Mouse (Mus musculus) mature B cell (primary cell): ENCODE data around the gene Slain2.

Experiments used
- in situ Hi-C: fragments of 300-500 bp; cut with MboI; formaldehyde crosslinking; loops from 2 replicates; pipeline ENCODE4 v1.14.3; 2019

Slain2 gene

DNA sequence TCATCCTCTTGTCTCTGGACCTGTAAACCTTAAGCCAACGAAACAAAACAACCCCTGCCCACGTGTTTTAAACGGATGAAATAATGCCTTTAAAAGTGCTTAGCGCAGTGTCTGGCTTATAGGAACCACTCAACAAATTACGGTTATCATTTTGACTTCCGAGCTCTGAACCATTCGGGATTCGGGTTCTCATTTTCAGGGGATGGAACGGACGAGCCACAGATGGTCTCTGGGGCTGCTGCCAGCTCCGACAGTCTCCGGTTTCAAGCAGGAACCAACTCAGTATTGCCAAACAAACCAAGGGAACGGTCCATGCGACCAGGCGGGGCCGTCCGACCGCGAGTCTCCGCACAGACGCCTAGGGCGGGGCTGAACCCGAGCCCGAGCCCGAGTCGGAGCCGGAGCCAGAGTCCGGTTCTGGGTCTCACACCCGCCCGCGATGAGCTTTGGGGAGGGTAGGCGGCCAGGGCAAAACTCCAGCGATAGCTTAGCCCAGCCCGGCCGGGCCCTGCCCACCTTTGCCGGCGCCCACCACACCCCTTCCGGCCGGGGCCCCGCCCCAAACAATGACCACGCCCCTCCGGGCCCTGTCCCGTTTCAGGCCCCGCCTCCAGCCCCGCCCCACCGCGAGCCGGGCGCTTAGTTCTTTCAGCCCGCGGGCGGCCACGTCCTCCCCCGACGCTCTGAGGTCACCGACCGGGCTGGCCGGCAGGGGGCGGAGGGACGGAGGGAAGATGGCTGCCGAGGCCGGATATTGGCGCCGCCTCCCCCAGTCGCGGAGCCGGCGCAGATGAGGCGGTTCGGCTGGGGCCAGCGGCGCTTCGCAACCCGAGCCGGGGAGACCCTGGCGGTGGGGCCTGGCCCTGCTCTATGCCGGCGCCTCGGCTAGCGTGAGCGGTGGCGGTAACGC lies at the start of gene Slain2:
Slain2 (plus strand) TSS at position 657 of the 910 bp plus-strand sequence.
- in situ Hi-C loops: no loop called here

DNA sequence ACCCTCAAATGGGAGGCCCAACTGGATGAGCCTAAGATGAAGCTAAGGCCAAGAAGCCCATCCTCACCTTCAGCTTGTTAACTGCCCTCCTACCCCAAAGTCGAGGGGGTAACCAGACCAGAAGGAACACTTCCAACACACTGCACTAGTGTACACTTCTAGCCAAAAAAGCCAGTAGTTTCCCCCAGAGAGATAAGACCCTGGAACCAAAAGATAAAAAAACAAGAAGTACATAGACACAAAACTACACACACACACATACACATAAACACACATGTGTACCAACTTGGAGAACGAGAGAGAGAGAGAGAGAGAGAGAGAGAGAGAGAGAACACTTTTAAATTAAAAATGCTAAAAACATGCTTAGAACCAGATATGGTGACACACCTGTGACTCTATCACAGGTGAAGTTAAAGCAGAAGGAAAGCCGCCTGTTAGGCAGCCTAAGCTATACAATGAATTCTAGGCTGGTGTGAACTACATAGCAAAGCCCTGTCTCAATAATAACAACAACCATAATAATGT lies 49.4 kb upstream of the Slain2 start:
- in situ Hi-C loops: no loop called here

DNA sequence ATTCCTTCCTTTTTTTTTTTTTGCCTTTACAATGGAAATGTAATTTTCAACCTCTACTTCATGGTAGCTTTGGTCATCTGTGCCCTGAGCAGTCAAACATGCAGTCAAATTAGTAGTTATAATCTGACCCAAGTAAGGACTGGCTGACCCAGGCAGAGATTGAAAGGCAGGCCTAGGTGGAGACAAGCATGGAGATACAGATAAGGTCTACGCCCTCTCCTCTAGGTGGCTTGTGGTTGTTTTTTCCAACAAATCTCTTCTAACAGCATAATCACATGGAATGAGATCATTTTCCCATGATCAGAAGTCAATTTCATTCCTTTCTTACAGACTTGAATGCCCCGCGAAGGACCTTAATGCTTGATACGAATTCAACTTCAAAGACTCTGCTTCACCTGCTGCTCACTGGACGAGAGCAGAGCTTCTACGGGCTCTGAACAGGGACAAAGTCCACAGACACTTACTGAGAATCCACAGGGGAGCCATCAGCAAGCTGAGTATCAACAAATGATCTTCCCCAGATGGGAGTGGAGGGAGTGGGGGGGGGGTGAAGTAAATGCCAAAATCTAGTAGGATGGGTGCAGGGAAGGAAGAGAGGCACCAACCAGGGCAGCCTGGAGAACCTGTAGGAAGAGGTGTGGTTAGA lies 47.7 kb upstream of the Slain2 start:
- in situ Hi-C loops: no loop called here

DNA sequence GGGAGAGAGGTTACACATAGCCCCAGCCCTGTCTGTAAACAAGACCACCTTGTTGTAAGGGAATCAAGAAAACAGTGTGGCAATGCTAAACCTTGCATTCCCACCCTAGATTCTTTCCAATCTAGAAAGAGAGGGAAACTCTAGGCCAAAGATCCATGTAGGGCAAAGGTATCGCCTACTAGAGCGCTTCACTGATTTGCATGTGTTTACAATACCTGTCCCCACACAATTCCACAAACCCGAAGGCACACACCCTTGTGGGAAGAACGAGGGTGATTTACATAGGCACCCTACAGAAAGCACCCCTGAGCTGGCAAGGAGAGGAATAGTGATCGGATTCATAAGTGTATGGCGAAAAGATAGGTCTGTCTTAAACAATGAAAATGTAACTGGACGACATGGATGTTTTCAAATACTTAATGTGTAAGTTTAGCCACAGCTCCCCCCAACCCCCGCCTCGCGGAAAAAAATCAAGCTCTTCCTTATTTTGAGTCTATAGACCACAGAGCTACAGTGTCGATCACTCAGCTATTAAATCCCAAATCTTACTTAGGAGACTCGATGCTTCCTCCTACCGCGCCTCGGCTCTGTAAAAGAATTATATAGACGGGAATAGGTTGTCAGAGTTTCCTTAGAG lies 47.0 kb upstream of the Slain2 start:
- in situ Hi-C loops: no loop called here

DNA sequence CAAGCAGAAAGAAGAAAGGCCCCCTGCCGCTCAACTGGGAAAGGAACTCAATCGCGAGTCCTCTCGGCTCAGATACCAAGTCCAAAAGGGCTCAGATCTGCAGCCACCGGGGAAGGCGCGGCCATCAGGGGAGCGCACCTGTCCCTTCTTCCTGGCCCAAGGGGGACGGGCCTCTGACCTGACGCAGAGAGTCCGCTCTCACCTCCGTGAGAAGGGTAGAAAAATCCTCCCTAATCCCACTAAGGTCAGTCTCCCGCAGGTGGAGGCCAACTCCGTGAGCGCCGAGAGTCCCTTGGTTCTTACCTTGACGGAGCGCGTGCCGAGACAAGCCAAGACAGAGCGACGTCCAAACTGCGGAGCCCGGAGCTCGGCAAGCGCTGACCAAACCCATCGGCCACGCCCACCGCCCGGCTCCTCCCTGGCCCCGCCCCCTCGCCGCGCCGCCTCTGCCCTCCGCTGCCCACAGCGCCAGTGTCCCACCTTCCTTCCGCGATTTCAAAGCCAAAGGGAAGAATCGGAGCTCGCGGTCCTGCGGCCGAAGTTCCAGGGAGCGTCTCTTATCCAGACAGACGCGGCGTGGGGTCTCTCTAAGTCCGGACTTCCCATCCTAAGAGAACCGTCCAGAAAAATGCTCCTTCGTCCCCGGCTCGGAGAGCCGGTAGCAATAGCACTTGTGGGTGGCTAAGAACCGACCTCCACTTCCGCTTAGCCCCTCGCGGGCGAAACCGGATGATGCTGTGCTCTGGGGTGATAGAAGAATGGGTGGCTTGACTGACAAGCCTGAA lies 45.8 kb upstream of the Slain2 start, which contains the start of gene Tec:
Tec (minus strand) TSS at position 393 of the 785 bp plus-strand sequence.
- in situ Hi-C loops: no loop called here

DNA sequence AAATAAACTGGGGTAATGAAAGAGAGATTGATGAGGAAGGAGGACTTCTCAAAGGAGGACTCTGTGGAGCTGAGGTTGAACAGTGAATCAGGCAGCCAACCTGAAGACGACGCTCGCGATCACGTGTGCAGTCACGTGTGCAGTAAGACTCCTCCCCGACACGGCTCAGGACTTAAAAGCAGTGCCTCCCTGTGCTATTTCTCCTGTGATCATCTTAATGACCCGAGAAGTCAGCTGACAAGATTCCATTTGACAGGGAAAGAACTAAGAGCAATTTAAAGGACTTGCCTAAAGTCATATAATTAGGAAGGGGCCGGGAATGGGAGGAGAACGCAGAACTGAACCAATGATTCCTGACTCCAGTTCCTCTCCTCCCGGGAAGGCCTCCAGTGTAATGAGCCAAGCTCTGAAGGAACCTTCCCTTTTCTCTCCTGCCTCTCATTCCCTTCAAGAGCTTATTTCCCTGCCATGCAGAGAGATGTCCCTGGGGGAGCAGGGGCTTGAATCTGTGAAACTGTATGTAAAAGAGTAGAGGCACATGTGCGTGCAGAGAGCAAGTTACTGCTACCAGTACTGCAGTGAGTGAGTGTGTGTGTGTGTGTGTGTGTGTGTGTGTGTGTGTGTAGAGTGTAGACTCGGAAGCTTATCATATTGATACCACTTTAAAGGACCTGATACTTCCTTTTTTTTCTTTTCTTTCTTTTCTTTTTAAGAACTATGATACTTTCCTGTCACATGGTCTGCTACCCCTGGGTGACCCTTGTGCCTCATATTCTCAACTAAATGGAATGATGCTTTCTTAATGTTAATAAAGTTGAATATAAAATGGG lies 44.1 kb upstream of the Slain2 start:
- in situ Hi-C loops: no loop called here

DNA sequence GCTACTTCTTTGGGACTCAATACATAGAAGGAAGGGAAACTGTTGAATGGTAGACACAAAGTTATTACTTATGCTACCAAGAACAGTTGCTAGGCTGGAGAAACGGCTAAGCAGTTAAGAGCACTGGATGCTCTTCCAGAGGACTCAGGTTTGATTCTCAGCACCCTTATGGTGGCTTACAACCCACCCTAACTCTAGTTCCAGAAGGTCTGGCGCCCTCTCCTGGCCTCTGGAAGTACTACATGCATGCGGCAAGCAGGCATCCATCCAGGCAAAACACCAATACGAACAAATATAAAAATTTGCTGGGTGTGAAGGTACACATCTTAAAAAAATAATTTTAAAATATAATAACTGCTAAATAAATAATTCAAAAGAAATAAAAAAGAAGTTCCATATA lies 43.0 kb upstream of the Slain2 start:
- in situ Hi-C loops: no loop called here

DNA sequence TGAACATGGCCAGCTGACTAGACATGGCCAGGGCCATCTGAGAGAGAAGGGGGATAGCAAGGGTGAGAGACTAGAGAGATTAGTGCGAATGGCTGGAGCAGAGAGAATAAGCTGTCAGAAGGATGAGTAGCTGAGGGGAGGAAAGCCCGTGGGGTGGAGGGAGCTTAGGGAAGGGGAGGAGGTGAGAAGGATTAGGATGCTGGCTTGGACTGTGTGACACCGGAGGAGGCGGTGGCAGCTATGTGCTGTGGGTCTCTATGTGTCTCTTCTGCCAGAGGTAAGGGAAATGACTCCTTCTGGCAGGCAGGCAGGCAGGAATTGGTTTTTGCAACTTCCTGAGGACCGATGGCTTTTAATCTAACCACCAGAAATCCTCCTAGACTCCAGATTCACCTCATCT lies 34.4 kb upstream of the Slain2 start:
- in situ Hi-C loops: no loop called here

DNA sequence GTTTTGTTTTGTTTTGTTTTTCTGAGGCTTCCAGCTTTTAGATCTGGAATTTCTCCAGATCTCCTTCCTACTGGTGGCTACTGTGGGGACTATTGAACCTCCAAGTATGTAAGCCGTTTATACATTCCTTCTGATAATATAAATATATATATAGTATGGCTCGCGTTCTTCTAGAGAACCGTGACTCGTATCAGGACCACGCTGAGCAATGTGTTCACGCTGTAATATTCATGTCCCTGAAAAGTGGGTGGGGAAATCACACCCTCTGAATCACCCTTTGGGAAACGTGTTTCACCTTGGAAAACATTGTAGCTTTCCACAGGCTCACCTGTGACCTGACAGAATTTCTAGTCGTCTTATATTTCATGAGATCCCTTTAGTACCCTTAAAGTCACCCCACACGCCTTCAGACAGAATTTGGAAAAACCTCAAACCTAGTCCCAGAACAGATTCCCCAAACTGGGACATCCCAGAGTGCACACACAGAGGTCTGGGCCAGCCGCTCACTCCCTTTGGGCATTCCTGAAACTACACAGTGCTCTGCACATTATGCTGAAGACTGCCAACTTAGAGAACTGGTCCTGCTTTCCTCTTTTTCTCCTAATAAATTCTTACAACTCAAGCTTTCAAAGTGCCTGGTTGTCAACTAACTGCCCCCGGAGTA lies 32.2 kb upstream of the Slain2 start:
- in situ Hi-C loops: no loop called here

DNA sequence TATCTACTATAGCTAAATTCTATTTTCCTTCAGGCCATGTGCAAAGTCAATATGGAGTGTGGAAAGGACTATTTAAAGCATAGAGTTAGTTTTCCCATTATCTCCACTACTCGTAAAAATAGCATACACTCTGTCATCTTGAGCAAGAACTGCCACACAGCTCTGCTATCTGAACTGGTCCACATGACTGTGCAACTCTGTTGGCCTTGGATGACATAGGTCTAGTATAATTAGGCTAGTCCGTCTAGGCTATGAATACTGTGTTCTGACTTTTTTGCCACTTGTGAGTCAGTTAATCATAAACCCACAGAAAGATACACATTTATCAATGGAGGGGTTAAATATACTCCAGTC lies 31.7 kb upstream of the Slain2 start:
- in situ Hi-C loops: no loop called here

DNA sequence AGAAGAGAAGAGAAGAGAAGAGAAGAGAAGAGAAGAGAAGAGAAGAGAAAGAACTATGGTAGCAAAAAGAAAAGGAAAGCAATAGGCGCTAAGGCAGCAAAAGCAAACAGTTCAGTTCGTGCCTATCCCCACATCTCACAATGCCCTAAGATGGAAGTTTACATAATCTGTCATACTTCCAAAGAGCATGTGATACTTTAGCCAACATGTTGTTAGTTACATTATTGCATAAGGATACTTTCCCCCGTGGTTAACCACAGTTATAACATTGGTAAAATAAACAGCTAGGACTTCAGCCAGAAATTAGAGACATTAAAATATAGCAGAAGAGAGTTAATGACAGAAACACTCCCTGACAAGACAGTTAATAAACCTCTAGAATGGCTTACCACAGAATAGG lies 30.4 kb upstream of the Slain2 start:
- in situ Hi-C loops: no loop called here

DNA sequence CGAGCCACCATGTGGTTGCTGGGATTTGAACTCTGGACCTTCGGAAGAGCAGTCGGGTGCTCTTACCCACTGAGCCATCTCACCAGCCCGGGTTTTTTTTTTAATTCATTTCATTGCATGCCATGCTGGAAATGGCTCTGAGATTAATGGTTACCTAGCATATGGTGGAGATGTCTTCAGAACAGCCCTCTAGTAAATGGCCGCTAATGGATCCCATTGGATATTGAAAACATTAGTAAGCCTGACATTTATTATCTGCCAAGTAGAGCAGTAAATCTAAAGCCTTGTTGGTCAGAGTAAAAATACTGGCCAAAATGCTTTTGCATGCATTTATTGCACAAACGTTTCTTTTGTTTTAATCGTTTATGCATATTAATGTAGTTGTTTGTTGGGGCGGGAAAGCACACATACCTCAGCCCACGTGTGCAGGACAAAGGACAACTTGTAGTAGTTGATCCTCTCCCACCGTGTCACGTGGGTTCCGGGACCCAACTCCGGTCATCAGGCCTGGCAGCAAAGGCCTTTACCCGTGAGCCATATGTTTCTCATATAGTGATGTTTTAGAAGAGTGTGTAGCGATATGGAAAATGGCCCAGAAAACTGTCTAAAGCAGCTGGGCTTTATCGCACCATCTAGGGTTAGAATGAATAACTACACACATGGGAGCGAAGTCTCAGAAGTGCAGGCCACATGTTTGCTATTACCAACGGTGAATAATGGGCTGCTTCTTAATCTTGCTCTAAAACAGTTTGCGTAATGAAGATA lies 27.5 kb upstream of the Slain2 start:
- in situ Hi-C loops: no loop called here

DNA sequence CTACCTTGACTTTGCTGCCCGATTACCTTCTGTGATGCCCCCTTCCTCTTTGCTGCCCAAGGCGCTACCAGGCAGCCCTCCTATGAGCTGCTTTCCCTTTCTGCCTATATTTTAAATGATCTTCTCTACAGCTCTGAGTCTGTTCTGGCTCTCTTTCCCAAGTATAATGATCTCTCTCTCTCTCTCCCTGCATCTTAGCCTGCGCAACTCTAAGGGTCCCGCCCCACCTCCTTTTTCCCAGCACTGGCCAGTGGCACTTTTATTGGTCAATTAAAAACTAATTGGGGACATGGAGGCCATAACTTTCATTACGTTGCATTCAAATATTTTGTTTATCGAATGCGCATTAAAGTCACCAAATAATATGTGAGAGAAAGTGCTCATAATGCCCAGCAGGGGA lies 25.8 kb upstream of the Slain2 start:
- in situ Hi-C loops: no loop called here

DNA sequence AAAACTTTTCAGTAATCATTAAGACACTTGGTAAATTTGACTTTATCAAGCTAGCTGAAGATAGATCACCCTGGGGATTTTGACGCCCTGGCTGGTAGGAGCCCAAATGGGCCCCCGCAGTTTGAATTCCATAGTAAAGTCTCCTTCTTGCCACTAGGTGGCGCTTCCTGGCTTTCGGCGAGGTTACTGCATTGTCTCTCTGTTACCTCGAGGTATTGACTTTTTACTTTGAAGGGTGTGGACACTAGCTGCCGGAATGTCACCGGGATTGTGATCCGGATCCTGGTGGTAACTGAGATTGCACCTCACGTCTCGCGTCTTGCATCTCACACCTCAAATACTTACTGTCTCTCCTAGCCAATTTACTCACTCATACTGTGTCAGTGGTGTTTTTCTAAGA lies 22.6 kb upstream of the Slain2 start:
- in situ Hi-C loops: no loop called here

DNA sequence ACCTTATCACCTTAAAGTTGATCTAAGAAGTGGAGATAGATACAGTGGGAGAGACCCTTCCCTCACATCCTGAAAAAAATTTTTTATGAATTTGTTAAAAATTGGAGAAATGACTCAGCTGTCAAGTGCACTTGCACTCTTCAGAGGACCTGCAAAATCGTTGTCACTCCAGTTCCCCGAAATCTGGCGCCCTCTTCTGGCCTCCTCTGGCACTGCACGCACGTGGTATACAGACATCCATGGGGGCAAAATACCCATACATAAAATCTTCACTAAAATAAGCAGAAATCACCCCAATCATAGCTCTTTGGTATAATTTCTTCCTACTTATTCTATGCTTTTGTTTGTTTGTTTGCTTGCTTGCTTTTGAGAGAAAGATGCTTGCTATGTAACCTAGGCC lies 20.1 kb upstream of the Slain2 start:
- in situ Hi-C loops: no loop called here

DNA sequence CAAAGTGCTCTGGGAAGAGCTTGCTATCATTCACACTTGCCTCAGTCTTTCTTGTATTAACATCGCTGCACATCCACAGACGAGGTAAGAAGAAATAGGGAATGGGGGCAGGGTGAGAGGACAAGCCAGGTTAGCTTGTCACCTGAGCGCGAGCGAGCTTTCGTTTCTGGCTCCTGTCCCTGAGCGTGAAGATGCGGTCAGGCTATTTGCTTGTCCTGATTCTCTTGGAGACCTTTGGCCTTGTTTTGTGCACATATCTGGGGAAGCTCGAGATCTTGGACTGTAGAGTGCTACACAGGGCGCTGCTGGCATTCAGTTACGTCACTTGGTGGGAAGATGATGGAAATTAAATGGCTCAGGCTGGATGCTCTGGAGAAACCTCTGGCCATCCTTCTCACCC lies 18.8 kb upstream of the Slain2 start:
- in situ Hi-C loops: no loop called here

DNA sequence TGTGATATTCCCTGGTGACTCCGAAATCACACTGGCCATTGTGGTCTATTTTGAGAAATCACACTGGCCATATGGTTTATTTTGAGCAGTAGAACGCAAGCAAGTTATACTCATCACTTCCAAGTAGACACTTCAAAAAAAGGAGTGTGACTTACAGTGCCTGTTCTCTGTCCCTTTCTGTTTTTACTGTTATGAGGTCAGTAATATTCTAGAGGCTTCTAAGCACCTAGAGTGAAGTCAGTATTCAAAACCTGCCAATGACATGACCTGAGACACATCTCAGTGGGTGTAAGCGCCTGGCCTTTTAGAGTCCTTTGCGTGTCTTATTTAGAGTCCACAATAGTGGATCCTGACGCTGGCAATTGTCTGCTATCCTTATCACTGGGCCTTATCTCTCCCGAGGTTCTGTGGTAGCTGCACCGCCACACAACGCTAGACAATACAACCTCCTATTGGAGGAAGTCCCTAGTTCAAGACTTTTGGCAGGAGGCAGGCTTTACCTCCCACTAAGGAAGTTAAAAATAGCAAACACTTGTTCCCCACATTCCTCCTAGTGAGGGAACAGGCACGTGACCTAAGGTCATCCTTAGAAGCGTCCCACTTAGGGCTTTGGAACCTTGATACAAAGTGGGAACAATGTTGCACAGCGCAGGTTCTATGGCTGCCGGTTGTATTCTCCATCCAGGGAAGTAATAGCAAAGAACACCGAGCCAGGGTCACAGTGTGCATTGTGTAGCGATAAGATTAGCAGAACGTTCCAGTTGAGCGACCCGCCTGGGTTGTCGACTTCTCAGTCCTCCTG lies 17.4 kb upstream of the Slain2 start:
- in situ Hi-C loops: no loop called here

DNA sequence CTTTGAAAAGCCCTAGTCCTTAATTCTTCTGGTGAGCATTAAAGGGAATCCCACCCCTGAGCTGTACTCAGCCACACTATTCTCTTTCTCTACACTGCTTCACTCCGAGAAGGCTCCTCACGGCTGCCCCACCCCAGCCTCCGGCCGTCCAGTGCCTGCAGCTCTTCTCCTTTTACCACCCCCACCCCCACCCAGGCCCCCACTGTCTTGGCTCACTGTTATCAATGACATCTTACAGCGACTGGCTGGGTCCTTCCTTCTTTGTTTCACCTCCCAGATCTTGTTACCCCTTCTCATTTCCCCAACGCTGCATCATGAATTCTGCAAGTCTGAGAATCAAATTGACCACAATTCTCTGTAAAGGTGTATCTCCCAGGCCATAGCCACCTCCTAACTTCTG lies 16.1 kb upstream of the Slain2 start:
- in situ Hi-C loops: no loop called here

DNA sequence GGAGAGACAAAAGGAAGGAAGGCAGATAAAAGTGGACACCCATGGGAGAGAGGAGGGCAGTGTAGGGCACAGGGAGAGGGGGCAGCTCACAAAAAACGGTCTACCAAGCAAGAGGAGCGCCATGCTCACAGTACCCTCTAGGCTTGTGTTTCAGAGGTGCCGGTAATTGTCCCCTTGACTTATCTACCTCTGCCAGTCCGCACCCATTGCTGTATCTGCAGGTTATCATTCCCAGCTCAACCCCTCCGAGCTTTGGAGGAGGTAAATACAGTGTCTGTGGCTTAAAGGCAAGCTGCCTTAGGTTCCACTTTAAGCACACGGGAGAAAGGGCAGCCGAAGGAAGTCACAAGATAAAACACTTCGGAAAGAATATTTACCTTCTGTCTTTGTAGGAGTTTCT lies 14.8 kb upstream of the Slain2 start:
- in situ Hi-C loops: no loop called here
